Mouse (Mus musculus) lung, embryonic 16.5 days (tissue): Measurements from ENCODE around the gene Ptpn11. TPM values are rescaled to one million over a fixed set of nuclear protein-coding genes. Genes with fewer than 3 reads are reported as not detected.

Source experiments
- ATAC-seq: fragments of 200-750 bp; cut with Nextera tagmentation; 2 replicates; pipeline ENCODE4 v1.8.0; 2017; ENCODE audit warnings: low read depth, mild to moderate bottlenecking, moderate library complexity
- H3K27ac ChIP-seq: fragments of 300-500 bp; sonication (generic); 2 replicates; pipeline ENCODE4 v1.5.1; 2014; ENCODE audit warnings: mild to moderate bottlenecking, control low read depth, low read length
- H3K27me3 ChIP-seq: fragments of 300-500 bp; sonication (generic); 2 replicates; pipeline ENCODE4 v1.6.1; 2014; ENCODE audit warnings: low read depth, low read length, mixed read lengths; ENCODE audit not compliant: control insufficient read depth, insufficient read depth
- H3K36me3 ChIP-seq: fragments of 300-500 bp; sonication (generic); 2 replicates; pipeline ENCODE4 v1.6.1; 2014; ENCODE audit warnings: low read length; ENCODE audit not compliant: control insufficient read depth, insufficient read depth
- H3K4me1 ChIP-seq: fragments of 300-500 bp; sonication (generic); replicated peaks from 2 replicates; pipeline ENCODE4 v1.6.1; 2014; ENCODE audit warnings: low read length, mixed read lengths; ENCODE audit not compliant: control insufficient read depth, insufficient read depth
- H3K4me2 ChIP-seq: fragments of 300-500 bp; sonication (generic); 2 replicates; pipeline ENCODE4 v1.6.1; 2014; ENCODE audit warnings: low read depth, low read length, control low read depth
- H3K4me3 ChIP-seq: fragments of 300-500 bp; sonication (generic); 2 replicates; pipeline ENCODE4 v1.5.1; 2014; ENCODE audit warnings: mild to moderate bottlenecking, low read length, control low read depth
- H3K9ac ChIP-seq: fragments of 300-500 bp; sonication (generic); 2 replicates; pipeline ENCODE4 v1.6.1; 2014; ENCODE audit warnings: low read length, control low read depth
- H3K9me3 ChIP-seq: fragments of 300-500 bp; sonication (generic); 2 replicates; pipeline ENCODE4 v1.6.1; 2016; ENCODE audit warnings: low read length; ENCODE audit not compliant: control insufficient read depth
- WGBS: fragments of 180-500 bp; shearing (Covaris S2); extraction: QIAGEN DNeasy Blood & Tissue Kit; methylation state at CpG from one replicate; pipeline ENCODE4 v1.1.7; 2014; 5-methylcytosine and 5-hydroxymethylcytosine counted together
- polyA plus RNA-seq: library from polyadenylated mRNA; unstranded; fragments of >200 nt; fragmentation: Nextera tagmentation; extraction: Ambion mirVana; gene quantifications from 2 replicates; pipeline ENCODE4 v1.2.1, GENCODE M21; 2015

Gene Ptpn11
- polyA plus RNA-seq, 1 experiment from 2014 or later = 18.0 TPM

GRCm38 (mm10) chr5:121096744-121097143 lies 94.5 kb downstream of the Ptpn11 start:
- Histone ChIP-seq H3K4me2 (no peak overlapping the region), H3K4me1 (no peaks in the 10 kb centered on the region), H3K36me3 (no peaks in the 10 kb centered on the region), H3K9me3 (no peaks in the 10 kb centered on the region), H3K9ac (no peak overlapping the region), H3K27ac (no peak overlapping the region), H3K27me3 (no peaks in the 10 kb centered on the region), H3K4me3 (no peak overlapping the region)
- no peak for ATAC-seq
- 79% methylated on average over 5 of the region's 5 CpGs for WGBS

GRCm38 (mm10) chr5:121093281-121093680 lies 97.9 kb downstream of the Ptpn11 start:
- no peaks in the 10 kb centered on the region for H3K36me3 ChIP-seq
- H3K27me3 ChIP-seq = no peaks in the 10 kb centered on the region
- H3K4me3 ChIP-seq = no peak overlapping the region
- no peaks in the 10 kb centered on the region for H3K4me1 ChIP-seq
- H3K27ac ChIP-seq = no peak overlapping the region
- no peaks in the 10 kb centered on the region for H3K9me3 ChIP-seq
- H3K9ac ChIP-seq = no peak overlapping the region
- WGBS = 59% methylated on average over 3 of the region's 3 CpGs
- ATAC-seq = no peak
- no peak overlapping the region for H3K4me2 ChIP-seq

- H3K4me1 ChIP-seq = no peaks in the 10 kb centered on the region
- no peak for ATAC-seq
- H3K9me3 ChIP-seq = no peaks in the 10 kb centered on the region
- no peak overlapping the region for H3K4me2 ChIP-seq
- H3K36me3 ChIP-seq = no peaks in the 10 kb centered on the region
- H3K27me3 ChIP-seq = no peaks in the 10 kb centered on the region
- no peak overlapping the region for H3K4me3 ChIP-seq
- WGBS = 60% methylated on average over 7 of the region's 7 CpGs
- H3K27ac ChIP-seq = no peak overlapping the region
- no peak overlapping the region for H3K9ac ChIP-seq
Measured at GRCm38 (mm10) chr5:121089660-121090059, 101.5 kb downstream of the Ptpn11 start.

GRCm38 (mm10) chr5:121087733-121088132 lies 103.5 kb downstream of the Ptpn11 start:
- no peak for ATAC-seq
- Histone ChIP-seq H3K4me1 (no peaks in the 10 kb centered on the region), H3K27ac (no peak overlapping the region), H3K9me3 (no peaks in the 10 kb centered on the region), H3K9ac (no peak overlapping the region), H3K4me2 (no peak overlapping the region), H3K4me3 (no peak overlapping the region), H3K36me3 (no peaks in the 10 kb centered on the region), H3K27me3 (no peaks in the 10 kb centered on the region)
- WGBS = 49% methylated on average over 7 of the region's 7 CpGs

GRCm38 (mm10) chr5:121082605-121083004 lies 108.6 kb downstream of the Ptpn11 start:
- H3K36me3 ChIP-seq = no peaks in the 10 kb centered on the region
- H3K27me3 ChIP-seq = no peaks in the 10 kb centered on the region
- no peak overlapping the region for H3K9ac ChIP-seq
- no peak for ATAC-seq
- no peaks in the 10 kb centered on the region for H3K4me1 ChIP-seq
- H3K27ac ChIP-seq = no peak overlapping the region
- H3K4me3 ChIP-seq = no peak overlapping the region
- peaks cover 4% of the 10 kb centered on the region for H3K9me3 ChIP-seq
- H3K4me2 ChIP-seq = no peak overlapping the region
- 88% methylated on average over 7 of the region's 7 CpGs for WGBS

GRCm38 (mm10) chr5:121081754-121082153 lies 109.4 kb downstream of the Ptpn11 start:
- no peak for ATAC-seq
- Histone ChIP-seq H3K9me3 (peaks cover 4% of the 10 kb centered on the region), H3K4me2 (no peak overlapping the region), H3K4me1 (no peaks in the 10 kb centered on the region), H3K27ac (no peak overlapping the region), H3K36me3 (no peaks in the 10 kb centered on the region), H3K4me3 (no peak overlapping the region), H3K27me3 (no peaks in the 10 kb centered on the region), H3K9ac (no peak overlapping the region)
- WGBS = 77% methylated on average over 5 of the region's 5 CpGs

Other genes starting within 250 kb of the Ptpn11 start
- gene Rph3a, start 181.3 kb downstream of the Ptpn11 start, polyA plus RNA-seq = 0.06 and 0.10 TPM in 2 replicates
- gene Rpl6, start 13.1 kb upstream of the Ptpn11 start, polyA plus RNA-seq = 554 and 590 TPM in 2 replicates
- 2.7 and 3.8 TPM in 2 replicates for gene Hectd4, start 28.8 kb upstream of the Ptpn11 start, polyA plus RNA-seq
- gene Trafd1, start 194.2 kb upstream of the Ptpn11 start, polyA plus RNA-seq = 85.9 and 90.7 TPM in 2 replicates
- 35.1 and 35.9 TPM in 2 replicates for gene Naa25, start 206.5 kb upstream of the Ptpn11 start, polyA plus RNA-seq